Mouse (Mus musculus): ENCODE data around the gene Sema7a. TPM values are rescaled to one million over a fixed set of nuclear protein-coding genes. Genes with fewer than 3 reads are reported as not detected.

Gene Sema7a
- total RNA-seq, 4 experiments from 2014 or later, result 5.9 to 11.0 (median 7.8) TPM

GRCm38 (mm10) chr9:58009588-58009987, 69.7 kb downstream of the Sema7a start:
- no peak for DNase-seq (ENCODE audit: low spot score in 2 of 2)

- DNase-seq (ENCODE audit: low spot score in 2 of 2), result no peak
These were observed 71.1 kb downstream of the Sema7a start for GRCm38 (mm10) chr9:58011027-58011426.

GRCm38 (mm10) chr9:58011552-58011951, 71.6 kb downstream of the Sema7a start:
- no peak for DNase-seq (ENCODE audit: low spot score in 2 of 2)

Other genes with a start within 250 kb of the Sema7a start
- gene Edc3, start 231.6 kb upstream of the Sema7a start, total RNA-seq (2022), result 1 to 10 TPM; 4.8 to 6.7 (median 6.3) TPM
- gene Clk3, start 174.3 kb upstream of the Sema7a start, total RNA-seq (2022), result 10 to 100 TPM; 41.4 to 61.1 (median 44.6) TPM
- 1 to 10 TPM; 3.1 to 6.0 (median 4.4) TPM for gene Arid3b, start 103.3 kb upstream of the Sema7a start, total RNA-seq (2022)
- 10 to 100 TPM; 85.4 to 92.1 (median 90.3) TPM for gene Ubl7, start 29.1 kb upstream of the Sema7a start, total RNA-seq (2022)
- 1 to 10 TPM in 1 of 4 experiments, under 1 TPM in 1, not detected in 2; 0.27 to 1.3 TPM for gene Cyp11a1, start 66.3 kb downstream of the Sema7a start, total RNA-seq (2022)
- gene Stra6, start 123.7 kb downstream of the Sema7a start, total RNA-seq (2022), result under 1 TPM in 3 of 4 experiments, not detected in 1; 0.10 to 0.43 (median 0.19) TPM
- gene Ccdc33, start 178.7 kb downstream of the Sema7a start, total RNA-seq (2022), result not detected

Measured in gastrocnemius, adult 8-10 months (tissue).